Mouse (Mus musculus): Measurements from ENCODE around the gene Lrrc10. TPM values are rescaled to one million over a fixed set of nuclear protein-coding genes. Genes with fewer than 3 reads are reported as not detected.
"Not testable (repeated sequence)": the region's sequence is repeated elsewhere in the genome, so short reads cannot be mapped to it uniquely, and the experiment has no call there.

Gene Lrrc10
- total RNA-seq (2021) = not detected
- long read RNA-seq, experiment 1 = 0 reads
- long read RNA-seq, experiment 2 = 0 reads

DNA sequence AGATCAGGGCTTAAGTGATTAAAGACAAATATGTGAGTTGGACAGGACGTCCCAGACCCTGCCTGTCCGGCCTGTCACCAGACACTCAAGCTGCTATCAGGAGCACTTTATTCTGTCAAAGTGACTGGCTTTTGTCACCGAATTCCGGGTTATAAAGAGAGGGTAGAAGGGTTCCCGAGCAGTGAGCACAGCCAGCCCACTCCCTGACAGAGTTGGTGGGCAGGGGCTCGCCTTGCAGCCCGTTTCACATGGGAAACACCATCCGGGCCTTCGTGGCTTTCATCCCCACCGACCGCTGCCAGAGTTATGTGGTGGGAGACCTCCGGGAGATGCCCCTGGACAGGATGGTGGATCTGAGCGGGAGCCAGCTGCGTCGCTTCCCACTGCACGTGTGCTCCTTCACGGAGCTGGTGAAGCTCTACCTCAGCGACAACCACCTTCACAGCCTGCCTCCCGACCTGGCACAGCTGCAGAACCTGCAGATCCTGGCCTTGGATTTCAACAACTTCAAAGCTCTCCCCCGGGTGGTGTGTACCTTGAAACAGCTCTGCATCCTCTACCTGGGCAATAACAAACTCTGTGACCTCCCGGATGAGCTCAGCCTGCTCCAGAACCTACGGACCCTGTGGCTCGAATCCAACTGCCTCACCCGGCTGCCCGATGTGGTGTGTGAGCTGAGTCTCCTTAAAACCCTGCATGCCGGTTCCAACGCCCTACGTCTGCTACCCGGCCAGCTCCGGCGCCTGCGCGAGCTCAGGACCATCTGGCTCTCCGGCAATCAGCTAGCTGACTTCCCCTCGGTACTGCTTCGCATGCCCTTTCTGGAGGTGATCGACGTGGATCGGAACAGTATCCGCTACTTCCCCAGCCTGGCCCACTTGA, at the start of gene Lrrc10:
Gene Lrrc10, plus strand, starts transcription at position 167 of the 882 bp plus-strand sequence.
- intact Hi-C loops (cut with DNase I; ENCODE audit: low total_unique reads) = no loop called here
- DNase-seq = no peak

DNA sequence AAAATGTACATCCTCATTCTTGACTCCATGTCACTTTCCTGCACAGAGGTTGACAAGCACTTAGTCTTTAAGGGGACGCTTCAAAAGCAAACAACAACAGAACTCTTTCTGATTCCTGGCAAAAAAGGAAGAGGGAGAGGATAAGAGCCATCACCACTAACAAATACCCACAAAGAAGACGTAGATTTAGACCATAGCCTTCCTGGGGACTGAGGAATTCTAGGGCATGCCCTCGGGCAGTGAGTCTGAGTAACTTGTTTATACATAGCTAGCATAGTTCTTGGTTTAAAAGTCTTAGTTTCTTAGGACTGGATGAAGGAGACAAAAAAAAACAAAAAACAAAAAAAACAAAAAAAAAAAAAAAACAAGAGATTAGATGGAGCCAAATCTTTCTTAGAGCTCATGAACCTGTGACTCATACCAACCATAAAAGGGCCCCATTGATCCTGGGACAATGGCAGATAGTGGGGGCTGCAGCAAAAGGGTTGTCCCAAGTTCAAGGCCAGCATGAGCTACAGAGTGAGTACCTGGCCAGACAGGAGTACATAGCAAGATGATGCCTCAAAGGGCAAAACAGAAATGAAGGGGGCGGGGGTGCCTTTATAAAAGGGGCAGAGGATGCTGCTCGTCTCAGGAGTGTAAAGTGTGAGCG, 49.4 kb upstream of the Lrrc10 start:
- DNase-seq = no peak
- intact Hi-C loops (cut with DNase I; ENCODE audit: low total_unique reads) = no loop called here

DNA sequence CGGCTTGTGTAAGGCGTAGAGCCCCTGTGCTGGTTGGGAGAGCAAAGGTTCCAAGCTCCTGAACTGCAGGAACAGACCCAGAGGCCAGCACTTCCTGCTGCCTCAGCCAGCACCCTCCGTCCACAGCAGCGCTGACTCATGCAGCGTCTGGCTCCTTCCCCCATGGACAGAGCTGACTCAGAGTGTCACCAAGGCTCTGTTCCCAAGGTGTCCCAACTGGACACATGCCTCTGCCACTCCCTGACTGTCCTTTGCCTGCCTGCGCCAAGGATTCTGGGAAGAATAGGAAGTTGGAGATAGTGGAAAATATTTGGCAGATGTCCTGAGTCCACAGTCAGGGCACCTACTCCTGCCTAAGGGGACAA, 48.9 kb upstream of the Lrrc10 start:
- DNase-seq = peak; percentile 73

DNA sequence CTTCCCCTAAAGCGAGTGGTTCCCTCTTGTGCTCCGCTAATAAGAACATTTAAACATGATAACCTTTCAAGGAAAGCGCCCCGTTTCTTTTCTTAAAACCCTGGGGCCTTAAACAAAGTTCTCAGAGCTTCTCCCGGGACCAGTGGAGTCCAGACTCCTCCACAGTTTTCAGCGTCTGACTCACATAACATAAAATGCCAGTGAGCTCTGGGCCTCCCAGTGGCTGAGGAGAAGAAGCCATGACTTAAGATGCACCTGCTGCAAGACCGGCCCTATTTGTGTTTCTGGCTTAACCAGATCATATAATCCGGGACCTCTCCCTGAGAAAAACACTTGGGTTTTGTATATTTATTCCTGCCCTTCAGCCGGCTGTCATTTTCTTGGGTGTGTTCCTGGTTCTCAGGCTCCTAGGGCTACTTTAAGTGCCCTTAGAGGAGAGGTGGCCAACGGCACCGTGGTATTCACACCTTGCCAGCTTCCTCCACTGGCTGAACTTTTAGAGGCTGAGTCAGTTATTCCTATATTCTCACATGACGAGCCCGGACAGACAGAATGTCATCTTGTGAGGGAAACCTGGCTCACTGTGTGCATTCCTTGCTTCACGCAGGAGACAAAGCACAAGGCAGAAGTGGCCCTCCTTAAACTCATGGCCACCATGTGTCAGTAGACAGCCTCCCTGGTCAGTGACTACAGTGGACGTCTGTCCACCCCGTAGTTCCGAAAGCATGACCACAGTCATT, 46.3 kb upstream of the Lrrc10 start:
- intact Hi-C loops (cut with DNase I; ENCODE audit: low total_unique reads) = no loop called here
- peak; percentile 16 for DNase-seq

More for the DNA sequence above, 48.9 kb upstream of the Lrrc10 start:
- intact Hi-C loops (cut with DNase I; ENCODE audit: low total_unique reads) = no loop called here

DNA sequence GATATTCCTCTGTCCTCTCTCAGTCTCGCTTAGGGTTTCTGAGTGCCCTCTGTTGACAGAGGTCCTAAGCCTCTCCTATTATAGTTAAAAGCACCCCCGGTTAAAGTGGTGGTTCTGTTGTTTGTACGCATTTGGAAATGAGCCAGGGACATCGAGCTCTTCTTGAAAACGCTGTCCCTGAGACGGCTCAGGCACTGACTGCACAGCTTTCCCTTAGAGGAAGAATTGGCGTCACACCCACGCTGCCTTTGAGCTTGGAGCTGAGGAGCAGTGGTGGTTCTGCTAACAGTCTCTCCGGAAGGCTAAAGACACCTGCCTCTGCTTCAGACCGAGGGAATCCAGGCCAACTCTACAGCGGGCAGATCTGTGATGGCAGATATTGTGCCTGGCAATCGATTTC, 44.2 kb upstream of the Lrrc10 start:
- intact Hi-C loops (cut with DNase I; ENCODE audit: low total_unique reads) = no loop called here
- DNase-seq = no peak

DNA sequence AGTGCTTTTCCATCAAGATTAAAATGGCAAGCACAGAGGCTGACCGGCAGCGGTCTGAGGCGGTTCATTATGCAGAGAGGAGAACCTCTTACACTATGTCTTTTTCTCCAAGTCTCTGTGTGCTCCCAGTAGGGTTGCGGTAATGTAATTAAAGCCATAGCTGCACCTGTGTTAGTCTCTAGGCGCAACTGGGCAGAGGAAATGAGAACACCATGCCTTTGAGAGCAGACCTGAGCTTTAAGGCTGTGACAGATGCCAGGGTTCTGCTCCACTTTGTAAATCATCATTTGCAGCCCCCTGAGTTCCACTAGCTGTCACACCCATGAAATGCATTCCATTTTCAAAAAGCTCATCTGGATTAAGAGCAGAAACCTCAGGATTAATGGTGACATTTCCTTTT, 40.4 kb upstream of the Lrrc10 start:
- intact Hi-C loops (cut with DNase I; ENCODE audit: low total_unique reads) = no loop called here
- no peak for DNase-seq

DNA sequence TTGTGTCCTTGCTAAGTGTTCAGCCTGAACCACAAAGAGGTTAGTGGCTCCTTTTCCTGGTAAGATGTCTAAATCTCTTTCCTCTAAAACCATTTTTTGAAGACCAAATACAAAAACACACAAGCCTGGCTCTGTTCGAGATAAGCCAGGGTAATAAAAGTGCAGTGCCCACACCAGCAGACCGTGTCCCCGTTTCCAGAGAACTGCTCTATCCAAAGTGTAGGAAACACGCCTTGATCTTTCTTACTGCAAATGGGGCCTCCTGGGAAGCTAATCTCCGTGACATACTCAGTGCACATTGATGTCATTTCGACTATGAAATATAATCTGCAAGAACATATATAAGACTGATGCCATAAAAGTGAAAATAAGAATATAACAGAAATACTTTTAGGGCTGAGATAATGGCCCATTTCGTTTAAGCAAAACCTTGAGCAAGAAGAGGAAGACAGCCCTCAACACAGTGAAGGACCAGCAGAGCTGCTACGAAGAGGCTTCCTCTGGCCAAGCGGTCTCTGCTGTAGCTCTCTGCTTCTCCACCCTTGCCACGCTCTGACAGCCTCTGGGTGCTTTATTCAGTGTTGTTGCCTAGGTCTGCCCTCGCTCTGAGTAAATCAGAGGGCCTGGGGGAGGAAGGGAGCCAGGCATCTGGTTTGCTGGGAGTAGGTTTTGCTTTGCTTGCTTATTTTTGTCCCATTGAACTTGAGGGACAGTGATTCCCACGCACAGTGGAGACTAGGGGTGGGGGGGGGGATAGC, 39.3 kb upstream of the Lrrc10 start:
- intact Hi-C loops (cut with DNase I; ENCODE audit: low total_unique reads) = no loop called here
- no peak for DNase-seq

DNA sequence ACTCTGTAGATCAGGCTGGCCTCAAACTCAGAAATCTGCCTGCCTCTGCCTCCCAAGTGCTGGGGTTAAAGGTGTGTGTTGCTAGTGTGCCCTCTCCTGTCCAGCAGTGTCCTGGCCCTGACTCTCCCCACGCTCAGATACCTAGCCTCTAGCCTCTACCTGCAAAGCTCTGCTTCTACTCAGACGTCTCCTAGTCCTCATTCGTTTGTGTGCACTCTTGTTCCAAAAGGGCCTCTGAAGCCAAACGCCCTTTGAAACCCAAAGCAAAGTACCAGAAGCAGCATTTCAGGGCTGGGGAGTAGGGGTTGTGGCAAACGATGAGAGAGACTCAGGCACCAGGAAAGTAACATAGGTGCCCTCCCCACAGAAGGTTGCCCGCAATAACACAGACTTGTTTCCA, 35.5 kb upstream of the Lrrc10 start:
- intact Hi-C loops (cut with DNase I; ENCODE audit: low total_unique reads) = no loop called here
- no peak for DNase-seq

DNA sequence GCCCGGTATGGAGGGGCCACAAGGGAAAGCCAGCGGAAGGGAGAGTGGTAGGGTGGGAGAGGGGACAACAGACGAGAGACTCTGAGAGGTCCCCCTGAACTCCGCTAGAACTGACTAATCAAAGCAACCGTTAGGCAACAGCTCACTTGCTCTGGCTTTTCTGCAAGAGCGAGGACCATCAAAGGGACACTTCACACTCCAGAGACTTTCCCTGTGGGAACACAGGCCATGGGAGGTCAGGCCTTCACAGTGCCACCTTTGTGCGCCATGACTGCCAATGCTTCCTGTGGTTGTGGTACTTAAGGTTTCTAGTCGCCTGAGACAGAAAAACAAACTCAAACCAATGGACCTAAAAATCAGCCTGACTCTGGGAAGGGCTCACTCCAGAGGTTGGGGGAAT, 34.1 kb upstream of the Lrrc10 start:
- intact Hi-C loops (cut with DNase I; ENCODE audit: low total_unique reads) = no loop called here
- no peak for DNase-seq

DNA sequence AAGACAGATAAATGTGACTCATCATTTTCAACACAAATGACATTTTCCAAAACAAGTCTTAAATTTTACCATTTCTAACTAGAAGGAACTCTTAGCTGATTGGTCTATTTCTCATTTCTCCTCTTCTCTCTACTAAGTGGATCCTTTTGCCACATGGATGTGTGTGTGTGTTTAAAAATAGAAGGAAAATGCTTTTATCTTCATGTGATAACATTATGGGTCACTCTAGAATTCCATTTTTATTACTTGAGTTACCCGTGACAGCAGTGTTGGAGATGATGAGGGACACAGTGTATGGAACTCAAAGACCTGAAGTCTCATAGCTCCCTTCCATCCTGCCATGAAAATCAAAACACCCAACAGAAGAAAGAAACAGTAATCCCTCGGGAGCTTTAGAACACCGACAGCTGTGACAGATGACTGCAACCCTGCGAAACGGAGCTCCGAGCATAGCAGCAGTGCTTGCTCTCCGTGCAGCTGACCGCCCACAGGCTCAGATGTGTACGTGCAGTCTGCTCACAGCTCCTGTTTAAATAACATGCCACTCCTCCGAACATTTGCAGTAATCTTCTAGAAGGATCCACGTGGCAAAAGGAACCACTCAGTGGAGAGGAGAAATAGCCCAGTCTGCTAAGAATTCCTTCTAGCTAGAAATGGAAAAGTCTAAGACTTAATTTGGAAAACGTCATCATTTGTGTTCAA, 31.3 kb upstream of the Lrrc10 start:
- no peak for DNase-seq
- intact Hi-C loops (cut with DNase I; ENCODE audit: low total_unique reads) = no loop called here

DNA sequence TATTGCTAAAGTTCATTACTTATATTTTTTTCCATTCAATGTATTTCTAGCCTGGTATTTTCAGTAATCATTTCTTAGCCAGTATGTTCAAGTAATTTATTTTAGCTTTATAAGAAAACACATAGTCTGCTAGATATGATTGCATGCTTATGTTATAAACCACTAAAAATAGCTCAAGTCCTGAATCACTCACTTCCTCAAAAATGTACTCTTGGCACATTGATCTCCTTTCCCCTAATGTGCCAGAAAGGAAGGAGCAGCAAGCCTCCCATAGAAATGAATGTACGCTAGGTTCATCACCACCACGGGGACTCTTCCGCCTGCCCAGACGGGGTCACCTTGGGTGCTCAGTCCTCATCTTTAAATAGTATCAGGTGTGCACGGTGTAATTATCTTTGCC, 30.6 kb upstream of the Lrrc10 start:
- intact Hi-C loops (cut with DNase I; ENCODE audit: low total_unique reads) = no loop called here
- DNase-seq = no peak

DNA sequence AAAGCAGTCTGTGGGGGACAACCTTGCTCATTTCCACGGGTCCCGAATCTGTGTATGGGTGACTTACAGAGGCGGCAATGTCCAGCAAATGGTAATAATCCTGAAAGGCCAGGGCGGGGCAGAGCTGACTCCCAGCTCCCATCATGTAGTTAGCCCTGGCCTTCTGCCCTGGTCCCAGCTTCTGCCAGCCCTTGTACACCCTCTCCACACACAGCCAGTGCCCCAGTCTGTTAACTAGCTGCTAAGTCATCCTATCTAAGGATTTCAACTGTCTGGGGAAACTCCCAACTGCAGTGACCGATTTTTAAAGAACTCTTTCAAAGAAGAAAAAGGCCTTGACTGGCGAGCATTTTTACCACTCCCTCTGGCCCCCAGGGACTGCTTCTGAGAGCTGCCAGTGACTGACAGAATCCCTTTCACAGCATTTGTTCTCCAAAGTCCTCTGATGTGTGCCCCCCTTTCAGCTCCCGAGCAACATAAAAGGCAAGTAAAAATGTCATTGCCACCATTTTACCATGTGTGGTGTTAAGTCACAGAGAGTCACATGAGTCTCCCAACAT, 26.8 kb upstream of the Lrrc10 start:
- DNase-seq = peak; percentile 54
- intact Hi-C loops (cut with DNase I; ENCODE audit: low total_unique reads) = no loop called here

DNA sequence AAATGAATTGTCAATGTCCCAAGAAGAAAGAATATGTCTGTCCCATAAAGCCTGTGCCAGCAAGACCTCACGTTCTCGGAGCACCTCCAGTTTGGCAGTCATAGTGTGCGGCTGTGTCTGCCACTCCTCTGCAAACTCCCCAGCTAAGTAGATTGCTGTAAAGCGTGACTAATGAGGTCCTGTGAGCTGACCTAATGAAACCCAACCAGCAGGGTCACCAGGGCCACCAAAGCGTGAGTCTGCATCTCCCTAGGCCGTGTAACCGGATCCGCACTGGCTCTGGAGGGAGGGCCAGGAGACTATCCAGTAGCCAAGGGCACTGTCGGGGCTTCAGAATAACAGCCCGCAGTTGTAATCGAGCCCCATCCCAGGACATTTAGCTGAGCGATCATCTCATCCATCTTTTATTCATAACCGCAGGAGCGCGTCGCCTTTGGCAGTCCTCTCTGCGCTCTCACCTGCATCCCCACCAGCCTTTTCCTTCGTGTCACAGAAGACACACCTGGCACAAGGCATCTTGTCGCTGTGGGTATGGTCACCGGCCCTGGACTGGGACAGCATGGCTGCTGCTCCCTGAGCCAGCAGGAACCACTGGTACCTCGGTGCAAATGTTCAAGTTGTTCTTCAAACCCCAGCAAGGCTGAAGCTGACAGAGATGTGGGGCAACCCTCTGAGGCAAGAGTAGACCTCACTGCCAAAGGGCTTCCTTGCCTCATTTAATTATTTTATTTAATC, 24.0 kb upstream of the Lrrc10 start:
- intact Hi-C loops (cut with DNase I; ENCODE audit: low total_unique reads) = no loop called here
- DNase-seq = peak; percentile 75

DNA sequence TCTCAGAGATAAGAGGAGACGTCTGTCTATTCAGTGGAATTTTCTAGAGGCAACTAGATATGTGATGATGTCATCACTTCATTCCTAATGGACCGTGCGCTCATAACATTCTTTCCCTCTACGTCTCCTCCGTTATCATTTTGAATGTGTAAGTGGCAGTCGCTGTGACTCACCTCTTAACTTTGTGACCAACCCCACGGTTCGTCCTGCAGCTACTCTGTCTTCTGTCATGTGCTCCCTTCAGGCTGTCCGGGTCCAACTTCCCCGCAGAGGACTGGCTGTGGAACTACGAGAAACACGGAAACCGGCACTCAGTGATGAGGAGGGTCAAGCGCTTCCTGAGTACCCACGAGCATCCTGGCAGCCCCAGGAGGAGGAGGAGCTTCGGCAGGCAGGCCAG, 21.4 kb upstream of the Lrrc10 start:
- DNase-seq = no peak
- intact Hi-C loops (cut with DNase I; ENCODE audit: low total_unique reads) = no loop called here

DNA sequence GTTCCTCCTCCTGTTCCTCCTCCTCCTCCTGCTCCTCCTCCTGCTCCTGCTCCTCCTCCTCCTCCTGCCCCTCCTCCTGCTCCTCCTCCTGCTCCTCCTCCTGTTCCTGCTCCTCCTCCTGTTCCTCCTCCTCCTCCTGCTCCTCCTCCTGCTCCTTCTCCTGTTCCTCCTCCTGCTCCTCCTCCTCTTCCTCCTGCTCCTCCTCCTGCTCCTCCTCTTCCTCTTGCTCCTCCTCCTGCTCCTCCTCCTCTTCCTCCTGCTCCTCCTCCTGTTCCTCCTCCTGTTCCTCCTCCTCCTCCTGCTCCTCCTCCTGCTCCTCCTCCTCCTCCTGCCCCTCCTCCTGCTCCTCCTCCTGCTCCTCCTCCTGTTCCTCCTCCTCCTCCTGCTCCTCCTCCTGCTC, 19.4 kb upstream of the Lrrc10 start:
- DNase-seq; intact Hi-C loops (cut with DNase I; ENCODE audit: low total_unique reads): not testable (repeated sequence)

DNA sequence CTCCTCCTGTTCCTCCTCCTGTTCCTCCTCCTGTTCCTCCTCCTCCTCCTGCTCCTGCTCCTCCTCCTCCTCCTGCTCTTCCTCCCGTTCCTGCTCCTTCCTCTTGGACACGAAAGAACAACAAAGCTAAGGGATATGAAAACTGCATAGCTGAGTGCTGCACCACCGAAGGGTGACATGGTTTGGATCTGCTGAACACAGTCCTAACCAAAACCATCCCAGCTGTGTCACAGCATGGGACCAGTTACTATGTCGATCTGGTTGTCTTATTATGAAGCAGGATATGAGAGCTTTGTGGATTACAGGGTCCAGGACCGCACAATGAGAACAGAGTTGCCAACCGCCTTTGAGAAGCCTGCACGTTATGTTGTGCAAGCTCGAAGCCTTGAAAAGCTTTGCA, 19.0 kb upstream of the Lrrc10 start:
- no peak for DNase-seq
- intact Hi-C loops (cut with DNase I; ENCODE audit: low total_unique reads) = no loop called here

DNA sequence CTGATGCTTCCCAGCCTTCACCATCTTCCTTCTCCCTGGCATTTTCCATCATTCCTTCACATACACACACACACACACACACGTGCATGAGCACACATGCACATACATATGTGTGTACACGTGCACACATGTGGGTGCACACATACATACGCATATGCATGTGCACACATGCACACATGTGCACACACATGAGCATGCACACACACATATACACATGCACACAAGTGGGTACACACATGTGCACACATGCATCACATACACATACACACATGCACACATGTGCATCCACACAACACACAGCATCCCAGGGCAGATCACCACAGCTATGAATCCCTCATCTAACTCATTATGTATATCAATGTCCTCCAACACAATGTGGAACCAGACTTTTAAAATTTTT, 14.0 kb upstream of the Lrrc10 start:
- intact Hi-C loops (cut with DNase I; ENCODE audit: low total_unique reads) = no loop called here
- DNase-seq = no peak

DNA sequence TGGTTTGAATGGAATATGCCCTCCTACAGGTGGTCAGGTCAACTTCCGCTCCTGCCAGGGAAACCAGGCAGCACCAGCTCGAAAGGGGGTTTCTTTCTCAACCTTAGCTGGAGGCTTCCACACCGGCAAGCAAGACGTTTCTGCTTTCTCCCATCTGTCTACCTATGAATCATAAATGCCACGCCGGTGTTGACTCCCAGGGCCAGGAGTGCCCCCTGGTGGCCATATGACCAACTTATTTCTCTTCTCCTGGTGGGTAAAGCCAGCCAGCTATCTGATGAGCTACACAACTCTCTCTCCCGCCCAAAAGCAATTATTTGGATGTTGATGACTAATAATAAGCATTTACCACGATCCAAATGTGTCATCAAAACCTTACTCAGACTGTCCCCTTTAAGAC, 11.4 kb upstream of the Lrrc10 start:
- intact Hi-C loops (cut with DNase I; ENCODE audit: low total_unique reads) = no loop called here
- DNase-seq = peak; percentile 85
